Mouse (Mus musculus) heart, embryonic 16.5 days (tissue): ENCODE measurements around the gene Mfn2. TPM values are rescaled to one million over a fixed set of nuclear protein-coding genes. Genes with fewer than 3 reads are reported as not detected.

Source experiments
- ATAC-seq: fragments of 200-750 bp; cut with Nextera tagmentation; replicated peaks from 2 replicates; pipeline ENCODE4 v1.8.0; 2017; ENCODE audit warnings: moderate number of reproducible peaks; ENCODE audit not compliant: insufficient read depth, low FRiP score; ENCODE audit errors: extremely low read depth
- H3K27ac ChIP-seq: fragments of 300-500 bp; sonication (generic); 2 replicates; pipeline ENCODE4 v1.5.1; 2014; ENCODE audit warnings: mild to moderate bottlenecking, low read length, control low read depth, moderate library complexity
- H3K27me3 ChIP-seq: fragments of 300-500 bp; sonication (generic); 2 replicates; pipeline ENCODE4 v1.6.1; 2014; ENCODE audit warnings: low read length, mixed read lengths; ENCODE audit not compliant: control insufficient read depth, insufficient read depth
- H3K36me3 ChIP-seq: fragments of 300-500 bp; sonication (generic); 2 replicates; pipeline ENCODE4 v1.6.1; 2014; ENCODE audit not compliant: control insufficient read depth, insufficient read depth
- H3K4me1 ChIP-seq: fragments of 300-500 bp; sonication (generic); 2 replicates; pipeline ENCODE4 v1.6.1; 2014; ENCODE audit warnings: low read length, mixed read lengths; ENCODE audit not compliant: control insufficient read depth, insufficient read depth
- H3K4me2 ChIP-seq: fragments of 300-500 bp; sonication (generic); 2 replicates; pipeline ENCODE4 v1.6.1; 2014; ENCODE audit warnings: low read depth, mild to moderate bottlenecking, control low read depth, low read length
- H3K4me3 ChIP-seq: fragments of 300-500 bp; sonication (generic); 2 replicates; pipeline ENCODE4 v1.5.1; 2014; ENCODE audit warnings: mild to moderate bottlenecking, control low read depth, low read length
- H3K9ac ChIP-seq: fragments of 300-500 bp; sonication (generic); 2 replicates; pipeline ENCODE4 v1.6.1; 2014; ENCODE audit warnings: low read length, control low read depth
- H3K9me3 ChIP-seq: fragments of 300-500 bp; sonication (generic); replicated peaks from 2 replicates; pipeline ENCODE4 v1.6.1; 2016; ENCODE audit warnings: low read length; ENCODE audit not compliant: control insufficient read depth
- WGBS: fragments of 180-500 bp; shearing (Covaris S2); extraction: QIAGEN DNeasy Blood & Tissue Kit; methylation state at CpG from one replicate; pipeline ENCODE4 v1.1.7; 2014; 5-methylcytosine and 5-hydroxymethylcytosine counted together
- polyA plus RNA-seq: library from polyadenylated mRNA; unstranded; fragments of >200 nt; fragmentation: Nextera tagmentation; extraction: Ambion mirVana; gene quantifications from 2 replicates; pipeline ENCODE4 v1.2.1, GENCODE M21; 2015

The Mfn2 gene
- polyA plus RNA-seq, 1 experiment from 2014 or later, result 164 TPM

- H3K4me3 ChIP-seq, result no peak overlapping the region
- no peaks in the 10 kb centered on the region for H3K27me3 ChIP-seq
- no peaks in the 10 kb centered on the region for H3K36me3 ChIP-seq
- no peak overlapping the region for H3K9ac ChIP-seq
- no peak overlapping the region for H3K4me2 ChIP-seq
- 50% methylated on average over 5 of the region's 5 CpGs for WGBS
- H3K27ac ChIP-seq, result peak overlapping the region; percentile 61
- no peak for ATAC-seq
- peaks cover 62% of the 10 kb centered on the region for H3K4me1 ChIP-seq
- no peaks in the 10 kb centered on the region for H3K9me3 ChIP-seq
Measured at GRCm38 (mm10) chr4:147937486-147937885, 33.0 kb upstream of the Mfn2 start.

GRCm38 (mm10) chr4:147937021-147937420 is 32.5 kb upstream of the Mfn2 start:
- no peaks in the 10 kb centered on the region for H3K9me3 ChIP-seq
- H3K27ac ChIP-seq, result peak overlapping the region; percentile 85
- H3K9ac ChIP-seq, result peak overlapping the region; percentile 88
- no peaks in the 10 kb centered on the region for H3K36me3 ChIP-seq
- H3K4me3 ChIP-seq, result peak overlapping the region; percentile 85
- no peaks in the 10 kb centered on the region for H3K27me3 ChIP-seq
- WGBS, result 48% methylated on average over 3 of the region's 3 CpGs
- no peak for ATAC-seq
- H3K4me2 ChIP-seq, result peak overlapping the region; percentile 86
- peaks cover 57% of the 10 kb centered on the region for H3K4me1 ChIP-seq

- peak; percentile 76 for ATAC-seq
- Histone ChIP-seq H3K9me3 (no peaks in the 10 kb centered on the region), H3K27ac (peak within 1 kb of the TSS; percentile 85), H3K4me2 (peak within 1 kb of the TSS; percentile 86), H3K4me1 (peaks cover 52% of the 10 kb centered on the region), H3K36me3 (peaks cover 4% of the 10 kb centered on the region; the same call in 1 of the 2 replicates), H3K27me3 (no peaks in the 10 kb centered on the region), H3K9ac (peak within 1 kb of the TSS; percentile 88), H3K4me3 (peak within 1 kb of the TSS; percentile 85)
- under 1% methylated on average over 51 of the region's 51 CpGs for WGBS
Measured at GRCm38 (mm10) chr4:147936331-147936954, 31.9 kb upstream of the Mfn2 start, which contains the start of gene Plod1. TSS of gene Plod1 (minus strand) at chr4:147936767.

DNA sequence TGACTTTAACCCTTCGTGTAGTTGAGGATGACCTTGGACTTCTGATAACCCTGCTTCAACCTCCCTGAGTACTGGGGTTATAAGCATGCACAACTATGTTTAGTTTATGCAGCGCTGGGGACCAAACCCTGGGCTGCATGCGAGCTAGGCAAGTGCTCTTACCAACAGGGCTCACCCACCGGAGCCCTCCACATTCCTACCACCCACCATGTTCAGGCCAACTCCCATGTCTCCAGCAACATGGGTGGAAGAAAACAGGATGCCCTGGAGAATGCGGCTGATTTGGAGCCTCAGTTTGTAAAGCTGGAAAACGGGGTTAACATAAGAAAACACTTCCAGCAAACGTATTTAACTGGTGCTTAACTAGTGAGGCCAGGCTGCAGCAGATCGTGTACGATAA is 31.4 kb upstream of the Mfn2 start:
- Histone ChIP-seq H3K4me3 (peak overlapping the region; percentile 85), H3K27ac (peak overlapping the region; percentile 85; the same call in 1 of the 2 replicates), H3K36me3 (peaks cover 7% of the 10 kb centered on the region), H3K9me3 (no peaks in the 10 kb centered on the region), H3K9ac (peak overlapping the region; percentile 88), H3K4me2 (peak overlapping the region; percentile 86), H3K4me1 (peaks cover 51% of the 10 kb centered on the region), H3K27me3 (no peaks in the 10 kb centered on the region)
- 18% methylated on average over 9 of the region's 9 CpGs for WGBS
- ATAC-seq, result no peak

DNA sequence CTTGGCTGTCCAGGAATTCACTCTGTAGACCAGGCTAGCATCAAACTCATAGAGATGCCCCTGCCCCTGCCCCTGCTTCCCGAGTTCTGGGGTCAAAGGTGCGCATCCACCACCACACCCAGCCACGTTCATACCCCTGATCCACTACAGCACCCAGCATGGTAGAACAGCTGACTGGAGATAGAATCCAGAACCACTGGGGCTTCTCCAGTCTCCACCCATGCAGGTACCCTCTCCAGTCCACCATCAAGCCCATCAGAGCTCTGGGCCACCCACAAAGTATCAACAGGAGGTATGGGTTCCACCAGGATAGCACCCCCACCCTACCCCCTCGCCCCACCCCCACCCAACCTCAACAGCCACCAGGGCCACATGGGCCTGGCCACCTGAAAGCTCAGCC is 30.1 kb upstream of the Mfn2 start:
- Histone ChIP-seq H3K27me3 (no peaks in the 10 kb centered on the region), H3K36me3 (peaks cover 19% of the 10 kb centered on the region), H3K9ac (no peak overlapping the region), H3K27ac (no peak overlapping the region), H3K4me1 (peaks cover 44% of the 10 kb centered on the region), H3K4me3 (no peak overlapping the region), H3K9me3 (no peaks in the 10 kb centered on the region), H3K4me2 (peak overlapping the region; percentile 13; the same call in 1 of the 2 replicates)
- 74% methylated on average over 4 of the region's 4 CpGs for WGBS
- no peak for ATAC-seq

- H3K4me2 ChIP-seq, result peak overlapping the region; percentile 13
- no peak for ATAC-seq
- WGBS, result 59% methylated on average over 3 of the region's 3 CpGs
- H3K9me3 ChIP-seq, result no peaks in the 10 kb centered on the region
- H3K36me3 ChIP-seq, result peaks cover 24% of the 10 kb centered on the region
- H3K9ac ChIP-seq, result no peak overlapping the region
- no peak overlapping the region for H3K4me3 ChIP-seq
- peaks cover 40% of the 10 kb centered on the region for H3K4me1 ChIP-seq
- H3K27me3 ChIP-seq, result no peaks in the 10 kb centered on the region
- H3K27ac ChIP-seq, result peak overlapping the region; percentile 5; the same call in 1 of the 2 replicates
Measured at GRCm38 (mm10) chr4:147934134-147934533, 29.6 kb upstream of the Mfn2 start.

DNA sequence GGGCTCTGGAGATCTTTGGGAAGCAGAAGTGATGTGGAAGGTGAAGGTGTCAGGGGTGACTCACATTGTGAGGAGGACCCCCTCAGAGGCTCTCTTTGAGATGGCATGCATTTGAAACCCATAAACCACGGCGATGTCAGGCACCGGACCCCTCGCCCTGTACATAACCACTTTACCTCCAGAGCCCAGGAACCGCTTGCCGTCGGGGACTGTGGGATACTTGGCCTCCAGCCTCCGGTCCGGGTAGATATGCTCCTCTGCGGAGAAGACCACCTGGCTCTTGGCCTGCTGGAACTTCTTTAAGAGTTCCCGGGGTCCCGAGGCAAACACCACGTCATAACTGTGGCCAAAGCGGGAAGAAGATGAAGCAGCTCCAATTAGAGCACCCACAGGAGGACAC is 26.4 kb upstream of the Mfn2 start:
- Histone ChIP-seq H3K9me3 (no peaks in the 10 kb centered on the region), H3K27ac (no peak overlapping the region), H3K9ac (no peak overlapping the region), H3K4me2 (no peak overlapping the region), H3K4me3 (no peak overlapping the region), H3K36me3 (peaks cover 27% of the 10 kb centered on the region), H3K27me3 (no peaks in the 10 kb centered on the region), H3K4me1 (peaks cover 23% of the 10 kb centered on the region)
- ATAC-seq, result no peak
- 90% methylated on average over 14 of the region's 14 CpGs for WGBS

GRCm38 (mm10) chr4:147928540-147928939 is 24.0 kb upstream of the Mfn2 start:
- H3K27me3 ChIP-seq, result no peaks in the 10 kb centered on the region
- H3K4me3 ChIP-seq, result no peak overlapping the region
- H3K4me2 ChIP-seq, result no peak overlapping the region
- no peak overlapping the region for H3K27ac ChIP-seq
- H3K9ac ChIP-seq, result no peak overlapping the region
- no peaks in the 10 kb centered on the region for H3K9me3 ChIP-seq
- peaks cover 9% of the 10 kb centered on the region for H3K4me1 ChIP-seq
- WGBS, result 85% methylated on average over 7 of the region's 7 CpGs
- peaks cover 44% of the 10 kb centered on the region for H3K36me3 ChIP-seq
- no peak for ATAC-seq

DNA sequence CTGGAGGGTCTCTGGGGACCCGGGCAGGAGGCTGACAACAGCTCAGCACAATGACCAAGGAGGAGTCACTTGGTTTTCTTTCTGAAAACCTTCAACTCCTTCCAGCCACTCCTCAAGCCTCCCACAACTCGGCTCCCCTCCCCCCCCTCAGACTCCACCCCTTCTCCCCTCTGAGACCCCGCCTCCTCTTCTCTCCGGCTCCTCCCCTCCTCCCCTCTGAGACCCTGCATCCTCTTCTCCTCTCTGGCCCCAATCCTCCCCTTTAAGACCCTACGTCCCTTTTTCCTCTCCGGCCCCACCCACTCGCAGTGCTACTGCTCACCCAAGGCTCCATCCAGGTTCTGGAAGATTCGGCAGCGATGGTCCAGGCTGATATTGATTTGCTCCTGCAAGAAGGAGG is 23.6 kb upstream of the Mfn2 start:
- peaks cover 5% of the 10 kb centered on the region; the same call in 1 of the 2 replicates for H3K4me1 ChIP-seq
- 37% methylated on average over 9 of the region's 9 CpGs for WGBS
- no peak for ATAC-seq
- H3K9me3 ChIP-seq, result no peaks in the 10 kb centered on the region
- no peak overlapping the region for H3K27ac ChIP-seq
- no peaks in the 10 kb centered on the region for H3K27me3 ChIP-seq
- H3K36me3 ChIP-seq, result peaks cover 48% of the 10 kb centered on the region
- H3K4me2 ChIP-seq, result no peak overlapping the region
- H3K4me3 ChIP-seq, result no peak overlapping the region
- H3K9ac ChIP-seq, result no peak overlapping the region
